Mouse (Mus musculus) frontal cortex, postnatal 36 days (tissue): Measurements from ENCODE around the gene Zfp664.
A peak's percentile ranks its signal among the peaks of the same experiment; 100 is the strongest.

ENCODE experiments used
- DNase-seq, 2 experiments: peaks; one replicate each; pipeline ENCODE4 v3.0.0; 2022; ENCODE audit warnings: low spot score in 2 of 2

Zfp664 gene

GRCm38 (mm10) chr5:124862013-124862866, at the start of gene Zfp664, which contains the start of gene Ccdc92:
Gene Zfp664, plus strand, starts transcription at chr5:124862691.
Gene Ccdc92, minus strand, starts transcription at chr5:124862424.
- DNase-seq = peak; percentile 94 to 96

GRCm38 (mm10) chr5:124814797-124815196, 47.7 kb upstream of the Zfp664 start:
- DNase-seq = no peak

DNA sequence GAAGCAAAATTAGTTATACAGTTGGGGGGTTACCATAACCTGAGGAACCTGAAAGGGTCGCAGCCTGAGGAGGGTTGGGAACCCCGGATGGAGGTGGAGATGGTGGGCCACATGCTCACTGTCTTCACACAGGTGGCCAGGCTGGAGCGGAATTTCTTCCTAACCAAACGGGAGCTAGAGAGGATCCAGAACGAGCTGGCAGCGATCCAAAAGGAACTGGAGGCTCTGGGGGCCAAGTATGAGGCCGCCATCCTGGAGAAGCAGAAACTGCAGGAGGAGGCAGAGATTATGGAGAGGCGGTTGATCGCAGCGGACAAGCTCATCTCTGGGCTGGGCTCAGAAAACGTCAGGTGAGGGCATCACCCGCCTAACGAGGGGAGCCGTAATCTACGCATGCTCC, 45.4 kb upstream of the Zfp664 start:
- no peak for DNase-seq

DNA sequence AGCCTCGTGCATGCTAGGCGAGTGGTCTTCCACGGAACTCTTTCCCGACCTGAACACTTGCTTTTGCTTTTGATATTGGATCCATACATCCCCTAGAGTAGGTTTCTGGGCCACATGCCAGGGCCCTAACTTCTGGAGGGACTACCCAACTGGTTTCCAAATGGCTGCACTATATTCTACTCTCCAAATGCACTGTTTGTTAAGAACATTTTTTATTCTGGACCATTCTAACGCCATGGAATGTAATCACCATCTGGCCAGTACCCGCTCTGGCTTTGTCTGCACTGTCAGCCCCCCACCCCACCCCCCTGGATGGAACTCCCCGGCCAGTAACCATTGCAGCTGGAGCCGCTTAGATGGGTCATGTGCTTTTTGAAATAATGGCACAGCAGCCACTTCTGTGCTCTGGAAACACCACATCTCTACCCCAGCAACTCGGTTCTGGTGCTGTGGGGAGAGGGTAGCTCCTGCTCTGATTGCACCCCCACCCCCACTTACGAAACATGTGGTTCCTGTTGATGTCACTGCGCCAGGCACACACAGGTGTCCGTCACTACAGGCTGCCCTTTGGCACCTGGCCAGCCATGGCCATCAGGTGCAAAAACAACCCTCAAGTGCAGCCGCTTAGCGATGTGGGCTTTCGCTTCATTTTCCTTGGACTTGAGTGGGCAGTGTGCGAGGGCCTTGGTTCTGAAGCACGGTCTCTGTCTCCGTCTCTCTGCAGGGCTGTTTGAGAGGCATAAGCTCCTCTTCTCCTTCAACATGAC, 40.2 kb upstream of the Zfp664 start:
- no peak for DNase-seq

DNA sequence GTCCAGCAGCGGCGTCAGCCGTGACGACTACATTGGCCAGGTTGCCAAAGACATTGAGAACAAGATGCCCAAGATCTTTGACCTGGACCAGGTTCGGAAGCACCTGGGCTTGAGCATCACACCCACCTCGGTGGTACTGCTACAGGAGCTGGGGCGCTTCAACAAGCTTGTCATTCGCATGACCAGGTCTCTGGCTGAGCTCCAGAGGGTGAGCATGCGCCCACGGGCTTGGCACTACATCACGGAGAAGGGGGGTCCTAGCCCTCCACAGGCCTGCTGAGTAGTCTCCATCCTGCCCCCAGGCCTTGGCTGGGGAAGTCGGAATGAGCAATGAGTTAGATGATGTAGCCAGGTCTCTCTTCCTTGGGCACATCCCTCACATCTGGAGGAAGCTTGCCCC, 32.2 kb upstream of the Zfp664 start:
- DNase-seq = no peak

DNA sequence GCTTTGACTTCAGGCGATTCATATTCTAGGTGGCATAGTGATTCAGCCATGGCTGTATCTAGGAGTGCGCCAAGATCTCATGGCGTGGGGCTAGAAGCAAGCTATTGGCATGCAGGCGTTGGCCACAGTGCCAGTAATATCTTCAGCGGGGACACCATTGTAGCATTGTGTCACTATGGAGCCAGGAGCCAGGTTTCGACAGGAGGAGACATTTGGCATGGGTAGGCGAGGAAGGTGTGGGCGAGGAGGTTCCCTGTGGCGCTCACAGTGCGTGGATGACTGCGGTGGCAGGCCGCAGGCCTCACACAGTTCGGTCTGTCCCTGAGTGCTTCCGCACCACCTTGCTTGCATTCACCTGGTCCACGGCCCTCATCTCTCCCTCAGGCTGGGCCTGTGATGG, 27.3 kb upstream of the Zfp664 start:
- DNase-seq = no peak

DNA sequence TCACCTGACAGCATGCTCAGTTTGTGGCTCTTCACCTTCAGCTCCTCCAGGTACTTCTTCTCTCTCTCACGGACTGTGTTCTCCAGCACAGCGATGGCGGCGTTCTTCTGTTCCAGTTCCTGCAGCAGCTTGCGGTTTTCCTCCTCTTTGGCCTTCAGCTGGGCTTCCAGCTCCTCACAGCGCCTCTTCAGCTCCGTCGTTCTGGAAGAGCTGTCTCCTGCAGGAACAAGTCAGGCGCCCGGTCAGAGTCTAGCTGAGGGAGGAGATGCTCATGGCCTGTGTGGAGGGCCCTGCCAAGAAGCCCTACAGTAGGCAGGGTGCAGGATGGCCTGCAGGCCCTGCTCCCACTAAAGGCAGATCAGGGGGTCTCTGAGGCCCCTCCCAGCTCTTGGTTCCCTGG, 26.4 kb upstream of the Zfp664 start:
- no peak for DNase-seq

- peak; percentile 57 to 68 for DNase-seq
Measured at GRCm38 (mm10) chr5:124836621-124837020, 25.9 kb upstream of the Zfp664 start.

DNA sequence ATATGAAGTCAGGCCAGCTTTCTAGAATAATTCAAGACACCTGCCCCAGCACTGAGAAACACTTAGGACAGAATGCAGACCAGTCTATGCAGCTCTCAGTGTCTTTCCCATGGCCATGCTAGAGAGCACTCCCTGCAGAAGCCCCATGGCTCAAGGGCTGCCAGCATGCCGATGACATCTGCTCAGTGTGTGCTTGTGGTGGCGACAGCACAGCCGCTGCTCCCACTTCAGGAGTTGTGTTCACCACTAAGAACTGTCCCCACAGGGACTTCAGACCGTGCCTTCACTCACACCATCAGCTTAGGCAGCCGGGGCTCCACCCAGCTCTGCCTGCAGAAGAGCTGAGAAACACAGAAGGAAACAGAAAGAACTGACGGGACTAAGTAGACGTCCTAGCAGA, 22.3 kb upstream of the Zfp664 start:
- no peak for DNase-seq

DNA sequence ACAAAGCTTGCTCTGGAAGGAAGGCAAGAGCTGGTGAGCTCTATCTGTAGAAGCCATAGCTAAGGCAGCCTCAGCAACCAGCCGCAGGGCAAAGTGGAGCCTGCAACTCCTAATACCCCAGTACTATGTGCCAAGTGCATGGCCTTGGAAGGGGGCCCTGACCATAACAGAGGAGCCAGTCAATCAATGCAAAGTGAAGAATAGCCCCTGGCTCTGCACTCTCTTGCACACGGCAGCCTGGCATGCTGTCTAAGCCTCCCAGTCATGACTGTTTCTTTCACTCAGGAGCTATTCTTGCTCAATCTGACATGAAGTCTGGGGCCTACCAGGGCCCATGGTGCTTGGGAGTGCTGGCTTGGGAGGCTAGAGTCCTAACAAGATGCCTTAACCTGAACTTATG, 21.8 kb upstream of the Zfp664 start:
- no peak for DNase-seq

- DNase-seq = no peak
Measured at GRCm38 (mm10) chr5:124843386-124843785, 19.1 kb upstream of the Zfp664 start.

- DNase-seq = no peak
Measured at GRCm38 (mm10) chr5:124844929-124845328, 17.6 kb upstream of the Zfp664 start.

- no peak for DNase-seq
Measured at GRCm38 (mm10) chr5:124847014-124847413, 15.5 kb upstream of the Zfp664 start.

GRCm38 (mm10) chr5:124848994-124849393, 13.5 kb upstream of the Zfp664 start:
- DNase-seq = no peak

- DNase-seq = no peak
Measured at GRCm38 (mm10) chr5:124851572-124851971, 10.9 kb upstream of the Zfp664 start.

DNA sequence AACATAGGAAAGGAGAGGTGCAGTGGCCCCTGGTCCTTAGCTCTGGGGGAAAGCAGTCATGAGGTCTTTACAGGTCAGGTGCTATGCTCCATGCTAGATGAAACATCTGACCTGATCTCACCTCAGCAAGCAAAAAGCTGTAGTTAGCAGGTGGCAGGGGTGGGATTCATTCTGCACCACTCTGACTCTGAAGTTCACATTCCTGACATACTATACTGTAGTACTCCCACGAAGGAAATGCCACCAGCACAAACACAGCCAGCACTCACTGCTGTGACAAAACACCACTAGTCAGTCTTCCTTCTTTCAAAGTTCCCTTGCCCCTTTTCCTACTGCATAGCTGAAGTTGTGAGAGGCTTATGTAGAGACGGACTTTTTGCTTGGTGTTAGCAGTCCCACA, 10.2 kb upstream of the Zfp664 start:
- DNase-seq = no peak

- DNase-seq = peak in 1 of 2 experiments; percentile 38
Measured at GRCm38 (mm10) chr5:124853079-124853478, 9.4 kb upstream of the Zfp664 start.

GRCm38 (mm10) chr5:124854202-124854601, 8.3 kb upstream of the Zfp664 start:
- DNase-seq = no peak

DNA sequence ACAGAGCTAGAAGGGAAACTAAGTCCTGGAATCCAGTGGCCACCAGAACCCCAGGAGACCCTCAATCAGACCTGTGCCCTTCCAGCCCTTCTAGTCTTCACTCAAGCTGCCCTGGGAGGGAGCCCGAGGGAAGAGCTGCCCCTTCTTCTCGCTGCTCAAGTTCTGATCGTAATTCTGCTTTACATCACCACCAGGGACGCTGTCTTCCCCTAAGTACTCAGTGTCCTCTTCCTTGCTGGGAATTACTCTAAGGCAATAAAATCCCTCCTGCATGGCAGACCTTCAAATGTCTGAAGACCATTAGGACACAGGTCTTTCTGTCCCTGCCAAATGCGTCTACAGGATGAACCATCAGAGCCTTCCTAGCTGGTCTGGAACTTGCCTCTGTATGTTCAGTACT, 2.5 kb upstream of the Zfp664 start:
- peak in 1 of 2 experiments; percentile 23 for DNase-seq

- peak; percentile 44 to 45 for DNase-seq
Measured at GRCm38 (mm10) chr5:124861463-124861862, 1.0 kb upstream of the Zfp664 start.

DNA sequence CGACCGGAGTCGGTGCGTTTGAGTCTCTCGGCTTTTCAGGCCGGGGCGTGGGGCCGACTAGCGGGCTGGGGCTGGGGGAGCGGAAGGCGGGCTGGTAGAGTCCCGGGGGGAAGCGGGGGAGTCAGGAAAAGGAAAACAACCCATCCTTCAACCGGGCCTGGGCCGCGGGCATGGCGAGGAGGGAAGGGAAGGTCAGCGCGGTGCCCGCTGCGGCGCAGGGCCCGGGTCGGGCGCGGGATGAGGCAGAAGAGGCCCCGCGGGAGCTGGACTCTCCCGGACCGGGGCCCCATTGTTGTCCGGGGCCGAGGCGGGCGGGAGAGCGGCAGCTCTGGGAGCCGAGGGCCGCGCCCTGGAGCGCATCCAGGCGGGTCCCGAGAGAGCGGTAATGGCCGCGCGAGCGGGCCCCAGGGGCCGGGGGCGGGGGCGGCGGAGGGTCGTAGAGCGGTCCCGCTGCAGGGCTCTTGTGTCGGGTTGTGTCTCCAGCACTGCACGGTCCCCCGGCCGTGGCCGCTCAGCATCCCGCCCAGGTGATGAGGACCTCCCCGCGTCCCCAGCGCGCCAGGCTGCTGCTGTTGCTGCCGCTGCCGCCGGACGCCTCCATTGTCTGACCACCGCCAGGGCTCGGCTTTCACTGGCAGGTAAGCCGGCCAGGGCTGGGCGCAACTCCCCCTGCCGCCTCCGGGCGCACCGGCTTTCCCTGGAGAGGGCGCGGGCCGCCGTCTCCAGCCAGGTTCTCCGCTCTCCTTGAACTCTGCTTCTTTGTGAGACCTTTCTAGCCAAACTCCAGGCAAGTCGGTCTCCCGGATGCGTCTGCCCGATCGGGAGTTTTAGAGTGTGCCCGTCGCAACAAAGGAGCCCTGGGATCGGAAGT, 615 bp downstream of the Zfp664 start:
- DNase-seq = peak in 1 of 2 experiments; percentile 46

DNA sequence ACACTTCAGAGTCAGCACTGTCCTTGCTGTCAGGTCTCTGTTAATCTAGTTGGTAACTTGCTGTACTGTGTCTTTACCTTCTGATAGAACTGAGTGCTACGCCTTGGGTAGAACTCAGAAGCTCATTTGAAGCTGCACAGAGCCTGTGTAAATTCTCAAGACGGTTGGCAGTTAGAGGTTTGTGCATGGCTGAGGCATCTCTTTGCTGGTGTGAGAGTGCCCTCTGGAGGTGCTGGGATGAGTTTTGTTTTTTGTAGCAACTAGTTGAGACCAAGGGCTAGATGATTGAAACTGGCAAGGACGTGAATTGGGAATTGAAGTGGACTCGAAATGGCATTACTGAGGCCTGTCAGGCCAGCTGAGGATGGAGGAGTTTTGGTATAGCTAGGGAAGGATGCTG, 6.5 kb downstream of the Zfp664 start:
- DNase-seq = peak; percentile 65 to 84
